Comparison of ENCODE assay signal across 7 mouse cellular contexts in genomic region chr14:54884022-54884712, GRCm38 (mm10). TPM values are rescaled to one million over a fixed set of nuclear protein-coding genes. Genes with fewer than 3 reads are reported as not detected.
DNase-seq lines count a peak whose midpoint lies in the region; ATAC-seq lines count a peak whose summit lies in the region.

No protein-coding gene starts in this region.

- peak overlapping the region; percentile 81 for H3K9ac ChIP-seq in forebrain, embryonic 13.5 days
- H3K9ac ChIP-seq in limb, embryonic 12.5 days (replicated peaks): peak overlapping the region; percentile 80
- H3K9ac ChIP-seq in stomach, embryonic 15.5 days: peak overlapping the region; percentile 66

- peak overlapping the region; percentile 72 for H3K4me2 ChIP-seq in forebrain, embryonic 13.5 days
- H3K4me2 ChIP-seq in limb, embryonic 12.5 days: peak overlapping the region; percentile 79
- peak overlapping the region; percentile 82 for H3K4me2 ChIP-seq in stomach, embryonic 15.5 days

- no peaks in the 10 kb centered on the region for H3K27me3 ChIP-seq in megakaryocyte, embryonic 14.5 days (replicated peaks)
- H3K27me3 ChIP-seq in forebrain, embryonic 13.5 days: no peaks in the 10 kb centered on the region
- no peaks in the 10 kb centered on the region for H3K27me3 ChIP-seq in limb, embryonic 12.5 days
- H3K27me3 ChIP-seq in stomach, embryonic 15.5 days (replicated peaks): no peaks in the 10 kb centered on the region

- ATAC-seq in megakaryocyte, adult 5-6 weeks (ENCODE audit: poor library complexity, severe bottlenecking): no peak
- no peak; the same call in 1 of the 2 replicates for ATAC-seq in forebrain, embryonic 13.5 days
- ATAC-seq in limb, embryonic 12.5 days (ENCODE audit: insufficient number of reproducible peaks, insufficient read depth, low FRiP score, low TSS enrichment, low read depth): peak; percentile 17; the same call in 1 of the 2 replicates
- peak; percentile 6 for ATAC-seq in stomach, embryonic 15.5 days (ENCODE audit: insufficient read depth, low FRiP score, low read depth)

- peaks cover 6% of the 10 kb centered on the region for H3K9me3 ChIP-seq in megakaryocyte, embryonic 14.5 days
- H3K9me3 ChIP-seq in forebrain, embryonic 13.5 days (replicated peaks): no peaks in the 10 kb centered on the region
- no peaks in the 10 kb centered on the region for H3K9me3 ChIP-seq in limb, embryonic 12.5 days
- no peaks in the 10 kb centered on the region for H3K9me3 ChIP-seq in stomach, embryonic 15.5 days

- 32% methylated on average over 21 of the region's 21 CpGs for WGBS in forebrain, embryonic 13.5 days
- WGBS in limb, embryonic 12.5 days: 30% methylated on average over 21 of the region's 21 CpGs
- WGBS in stomach, embryonic 15.5 days: 16% methylated on average over 21 of the region's 21 CpGs

- no peak for DNase-seq in spleen, adult 12 weeks (ENCODE audit: low spot score)
- DNase-seq in retina, embryonic 14.5 days (ENCODE audit: low spot score): no peak

- peak overlapping the region; percentile 92 for H3K4me3 ChIP-seq in megakaryocyte, embryonic 14.5 days (replicated peaks)
- peak overlapping the region; percentile 68 for H3K4me3 ChIP-seq in forebrain, embryonic 13.5 days
- H3K4me3 ChIP-seq in limb, embryonic 12.5 days (replicated peaks): peak overlapping the region; percentile 58
- peak overlapping the region; percentile 53 for H3K4me3 ChIP-seq in stomach, embryonic 15.5 days (replicated peaks)

- H3K27ac ChIP-seq in forebrain, embryonic 13.5 days: peak overlapping the region; percentile 90
- peak overlapping the region; percentile 93 for H3K27ac ChIP-seq in limb, embryonic 12.5 days
- H3K27ac ChIP-seq in stomach, embryonic 15.5 days: peak overlapping the region; percentile 88

- peaks cover 30% of the 10 kb centered on the region for H3K36me3 ChIP-seq in megakaryocyte, embryonic 14.5 days (replicated peaks; ENCODE audit: low read length)
- peaks cover 21% of the 10 kb centered on the region for H3K36me3 ChIP-seq in forebrain, embryonic 13.5 days (ENCODE audit: poor library complexity, severe bottlenecking)
- H3K36me3 ChIP-seq in limb, embryonic 12.5 days: peaks cover 16% of the 10 kb centered on the region
- 0 out of 2 replicates have a peak, but pooled peaks cover 3% of the 10 kb centered on the region for H3K36me3 ChIP-seq in stomach, embryonic 15.5 days

- H3K4me1 ChIP-seq in megakaryocyte, embryonic 14.5 days: peaks cover 24% of the 10 kb centered on the region
- peaks cover 24% of the 10 kb centered on the region for H3K4me1 ChIP-seq in forebrain, embryonic 13.5 days
- H3K4me1 ChIP-seq in limb, embryonic 12.5 days (replicated peaks): peaks cover 24% of the 10 kb centered on the region
- H3K4me1 ChIP-seq in stomach, embryonic 15.5 days: peaks cover 15% of the 10 kb centered on the region

RNA-seq across cellular contexts. Expression of gene Gm20521, which starts 0.9 kb away (rescaled TPM):
- polyA plus RNA-seq in megakaryocyte, embryonic 14.5 days (2012; ENCODE audit: insufficient read depth, low replicate concordance): 1.6 TPM in 1 of 2 replicates, not detected in the other
- total RNA-seq in megakaryocyte, adult 5-6 weeks (2015): not detected in 2 replicates
- not detected in 2 replicates for total RNA-seq in megakaryocyte, adult 5-6 weeks (2017)
- polyA plus RNA-seq in forebrain, embryonic 13.5 days (2015; fragmentation: Nextera tagmentation; extraction: Ambion mirVana): 0.30 TPM in 1 of 2 replicates, not detected in the other
- not detected in 2 replicates for polyA plus RNA-seq in limb, embryonic 12.5 days (2016; fragmentation: Nextera tagmentation; extraction: Ambion mirVana)
- polyA plus RNA-seq in stomach, embryonic 15.5 days (2015; fragmentation: Nextera tagmentation; extraction: Ambion mirVana): 0.19 and 0.53 TPM in 2 replicates

RNA-seq across cellular contexts. Expression of gene Bcl2l2, which starts 1.0 kb away (rescaled TPM):
- polyA plus RNA-seq in megakaryocyte, embryonic 14.5 days (2012; ENCODE audit: insufficient read depth, low replicate concordance): 15.0 and 39.5 TPM in 2 replicates
- total RNA-seq in megakaryocyte, adult 5-6 weeks (2015): 2.1 and 3.0 TPM in 2 replicates
- total RNA-seq in megakaryocyte, adult 5-6 weeks (2017): 4.4 and 6.2 TPM in 2 replicates
- polyA plus RNA-seq in forebrain, embryonic 13.5 days (2015; fragmentation: Nextera tagmentation; extraction: Ambion mirVana): 3.4 and 4.1 TPM in 2 replicates
- polyA plus RNA-seq in limb, embryonic 12.5 days (2016; fragmentation: Nextera tagmentation; extraction: Ambion mirVana): 2.4 and 3.3 TPM in 2 replicates
- polyA plus RNA-seq in stomach, embryonic 15.5 days (2015; fragmentation: Nextera tagmentation; extraction: Ambion mirVana): 4.2 and 4.3 TPM in 2 replicates

RNA-seq across cellular contexts. Expression of gene Ppp1r3e, which starts 6.8 kb away (rescaled TPM):
- 1.7 and 2.8 TPM in 2 replicates for polyA plus RNA-seq in megakaryocyte, embryonic 14.5 days (2012; ENCODE audit: insufficient read depth, low replicate concordance)
- total RNA-seq in megakaryocyte, adult 5-6 weeks (2015): 9.8 and 11.9 TPM in 2 replicates
- total RNA-seq in megakaryocyte, adult 5-6 weeks (2017): 0.22 and 1.8 TPM in 2 replicates
- 1.4 and 2.0 TPM in 2 replicates for polyA plus RNA-seq in forebrain, embryonic 13.5 days (2015; fragmentation: Nextera tagmentation; extraction: Ambion mirVana)
- polyA plus RNA-seq in limb, embryonic 12.5 days (2016; fragmentation: Nextera tagmentation; extraction: Ambion mirVana): 0.74 TPM in 1 of 2 replicates, not detected in the other
- polyA plus RNA-seq in stomach, embryonic 15.5 days (2015; fragmentation: Nextera tagmentation; extraction: Ambion mirVana): 2.4 and 2.7 TPM in 2 replicates

RNA-seq across cellular contexts. Expression of gene Pabpn1, which starts 8.1 kb away (rescaled TPM):
- polyA plus RNA-seq in megakaryocyte, embryonic 14.5 days (2012; ENCODE audit: insufficient read depth, low replicate concordance): 94.8 and 258 TPM in 2 replicates
- 48.9 and 67.2 TPM in 2 replicates for total RNA-seq in megakaryocyte, adult 5-6 weeks (2015)
- 153 and 165 TPM in 2 replicates for total RNA-seq in megakaryocyte, adult 5-6 weeks (2017)
- 167 and 171 TPM in 2 replicates for polyA plus RNA-seq in forebrain, embryonic 13.5 days (2015; fragmentation: Nextera tagmentation; extraction: Ambion mirVana)
- polyA plus RNA-seq in limb, embryonic 12.5 days (2016; fragmentation: Nextera tagmentation; extraction: Ambion mirVana): 183 and 200 TPM in 2 replicates
- 111 and 113 TPM in 2 replicates for polyA plus RNA-seq in stomach, embryonic 15.5 days (2015; fragmentation: Nextera tagmentation; extraction: Ambion mirVana)

RNA-seq across cellular contexts. Expression of gene Homez, which starts 13.4 kb away (rescaled TPM):
- 1.6 and 2.1 TPM in 2 replicates for polyA plus RNA-seq in megakaryocyte, embryonic 14.5 days (2012; ENCODE audit: insufficient read depth, low replicate concordance)
- total RNA-seq in megakaryocyte, adult 5-6 weeks (2015): 6.3 and 6.8 TPM in 2 replicates
- 4.6 and 13.3 TPM in 2 replicates for total RNA-seq in megakaryocyte, adult 5-6 weeks (2017)
- polyA plus RNA-seq in forebrain, embryonic 13.5 days (2015; fragmentation: Nextera tagmentation; extraction: Ambion mirVana): 11.9 and 12.8 TPM in 2 replicates
- 14.2 and 15.9 TPM in 2 replicates for polyA plus RNA-seq in limb, embryonic 12.5 days (2016; fragmentation: Nextera tagmentation; extraction: Ambion mirVana)
- polyA plus RNA-seq in stomach, embryonic 15.5 days (2015; fragmentation: Nextera tagmentation; extraction: Ambion mirVana): 8.4 and 10.6 TPM in 2 replicates

Comparison
In these comparisons a context has a peak if more than half of its experiments do, and no peak if none do; other contexts are left out.
1. ATAC-seq: peak in limb, embryonic 12.5 days (single experiment) and stomach, embryonic 15.5 days (single experiment); none in megakaryocyte, adult 5-6 weeks (single experiment) and forebrain, embryonic 13.5 days (single experiment).
2. Peak in every context shown above with its lines, with median percentiles within 50 percentile points of each other: H3K4me3 ChIP-seq, H3K27ac ChIP-seq, H3K4me2 ChIP-seq and H3K9ac ChIP-seq.